Mouse (Mus musculus) stomach, embryonic 14.5 days (tissue): Measurements from ENCODE around the gene Hps1. TPM values are rescaled to one million over a fixed set of nuclear protein-coding genes. Genes with fewer than 3 reads are reported as not detected.
A peak's percentile ranks its signal among the peaks of the same experiment; 100 is the strongest.

ENCODE experiments used
- ATAC-seq: fragments of 200-750 bp; cut with Nextera tagmentation; 2 replicates; pipeline ENCODE4 v1.8.0; 2017; ENCODE audit warnings: low read depth, moderate TSS enrichment; ENCODE audit not compliant: insufficient number of reproducible peaks, insufficient read depth, low FRiP score
- H3K27ac ChIP-seq: fragments of 300-500 bp; sonication (generic); 2 replicates; pipeline ENCODE4 v1.5.1; 2014; ENCODE audit warnings: mild to moderate bottlenecking, low read length, moderate library complexity, mixed read lengths
- H3K27me3 ChIP-seq: fragments of 300-500 bp; sonication (generic); 2 replicates; pipeline ENCODE4 v1.6.1; 2014; ENCODE audit warnings: low read length, control low read depth, mixed read lengths; ENCODE audit not compliant: control insufficient read depth, insufficient read depth
- H3K36me3 ChIP-seq: fragments of 300-500 bp; sonication (generic); 2 replicates; pipeline ENCODE4 v1.6.1; 2014; ENCODE audit warnings: mild to moderate bottlenecking, control low read depth, low read length, moderate library complexity, mixed read lengths; ENCODE audit not compliant: control insufficient read depth, insufficient read depth
- H3K4me1 ChIP-seq: fragments of 300-500 bp; sonication (generic); 2 replicates; pipeline ENCODE4 v1.6.1; 2014; ENCODE audit warnings: low read length, control low read depth, mixed read lengths; ENCODE audit not compliant: control insufficient read depth, insufficient read depth
- H3K4me2 ChIP-seq: fragments of 300-500 bp; sonication (generic); replicated peaks from 2 replicates; pipeline ENCODE4 v1.6.1; 2014; ENCODE audit warnings: low read depth, low read length, control low read depth
- H3K4me3 ChIP-seq: fragments of 300-500 bp; sonication (generic); 2 replicates; pipeline ENCODE4 v1.5.1; 2014; ENCODE audit warnings: low read depth, low read length, control low read depth
- H3K9ac ChIP-seq: fragments of 300-500 bp; sonication (generic); replicated peaks from 2 replicates; pipeline ENCODE4 v1.6.1; 2014; ENCODE audit warnings: low read depth, mild to moderate bottlenecking, control low read depth, low read length, moderate library complexity, mixed read lengths
- H3K9me3 ChIP-seq: fragments of 300-500 bp; sonication (generic); 2 replicates; pipeline ENCODE4 v1.6.1; 2016; ENCODE audit warnings: low read depth, low read length, control low read depth; ENCODE audit not compliant: control insufficient read depth
- WGBS: fragments of 180-500 bp; shearing (Covaris S2); extraction: QIAGEN DNeasy Blood & Tissue Kit; methylation state at CpG from one replicate; pipeline ENCODE4 v1.1.7; 2014; 5-methylcytosine and 5-hydroxymethylcytosine counted together
- polyA plus RNA-seq: library from polyadenylated mRNA; unstranded; fragments of >200 nt; fragmentation: Nextera tagmentation; extraction: Ambion mirVana; gene quantifications from 2 replicates; pipeline ENCODE4 v1.2.1, GENCODE M21; 2014

Gene Hps1
- polyA plus RNA-seq, 1 experiment from 2014 or later = 13.2 TPM

GRCm38 (mm10) chr19:42750196-42750595 lies 29.6 kb downstream of the Hps1 start:
- Histone ChIP-seq H3K4me1 (peaks cover 19% of the 10 kb centered on the region), H3K9ac (no peak overlapping the region), H3K27ac (no peak overlapping the region), H3K4me3 (no peak overlapping the region), H3K36me3 (no peaks in the 10 kb centered on the region), H3K27me3 (no peaks in the 10 kb centered on the region), H3K4me2 (no peak overlapping the region), H3K9me3 (no peaks in the 10 kb centered on the region)
- ATAC-seq = no peak
- WGBS = 51% methylated on average over 11 of the region's 11 CpGs

GRCm38 (mm10) chr19:42746702-42747101 lies 33.1 kb downstream of the Hps1 start:
- no peaks in the 10 kb centered on the region for H3K27me3 ChIP-seq
- ATAC-seq = no peak
- no peaks in the 10 kb centered on the region for H3K9me3 ChIP-seq
- no peak overlapping the region for H3K9ac ChIP-seq
- H3K4me1 ChIP-seq = peaks cover 5% of the 10 kb centered on the region; the same call in 1 of the 2 replicates
- 92% methylated on average over 8 of the region's 8 CpGs for WGBS
- H3K4me2 ChIP-seq = no peak overlapping the region
- H3K4me3 ChIP-seq = no peak overlapping the region
- H3K27ac ChIP-seq = no peak overlapping the region
- H3K36me3 ChIP-seq = no peaks in the 10 kb centered on the region

GRCm38 (mm10) chr19:42745869-42746224 lies 33.9 kb downstream of the Hps1 start:
- Histone ChIP-seq H3K4me3 (no peak overlapping the region), H3K27ac (no peak overlapping the region), H3K4me2 (no peak overlapping the region), H3K36me3 (no peaks in the 10 kb centered on the region), H3K9ac (no peak overlapping the region), H3K4me1 (peaks cover 3% of the 10 kb centered on the region; the same call in 1 of the 2 replicates), H3K9me3 (no peaks in the 10 kb centered on the region), H3K27me3 (no peaks in the 10 kb centered on the region)
- WGBS = 66% methylated on average over 4 of the region's 4 CpGs
- no peak for ATAC-seq

- Histone ChIP-seq H3K27ac (no peak overlapping the region), H3K4me3 (no peak overlapping the region)
- WGBS = 48% methylated on average over 9 of the region's 9 CpGs
These were observed 34.5 kb downstream of the Hps1 start for GRCm38 (mm10) chr19:42745084-42745868.

GRCm38 (mm10) chr19:42744162-42744586 lies 35.6 kb downstream of the Hps1 start:
- H3K4me2 ChIP-seq = no peak overlapping the region
- H3K4me3 ChIP-seq = no peak overlapping the region
- H3K27ac ChIP-seq = no peak overlapping the region
- peak; percentile 42; the same call in 1 of the 2 replicates for ATAC-seq
- H3K4me1 ChIP-seq = peaks cover 3% of the 10 kb centered on the region; the same call in 1 of the 2 replicates
- no peak overlapping the region for H3K9ac ChIP-seq
- H3K9me3 ChIP-seq = no peaks in the 10 kb centered on the region
- H3K36me3 ChIP-seq = no peaks in the 10 kb centered on the region
- WGBS = 15% methylated on average over 4 of the region's 4 CpGs
- H3K27me3 ChIP-seq = no peaks in the 10 kb centered on the region

More at GRCm38 (mm10) chr19:42745084-42745868, 34.5 kb downstream of the Hps1 start:
- ATAC-seq = no peak
- Histone ChIP-seq H3K9ac (no peak overlapping the region), H3K4me2 (no peak overlapping the region), H3K27me3 (no peaks in the 10 kb centered on the region), H3K4me1 (peaks cover 3% of the 10 kb centered on the region; the same call in 1 of the 2 replicates), H3K36me3 (no peaks in the 10 kb centered on the region), H3K9me3 (no peaks in the 10 kb centered on the region)

GRCm38 (mm10) chr19:42743261-42743660 lies 36.5 kb downstream of the Hps1 start:
- WGBS = 82% methylated on average over 16 of the region's 16 CpGs
- no peaks in the 10 kb centered on the region for H3K27me3 ChIP-seq
- H3K9me3 ChIP-seq = no peaks in the 10 kb centered on the region
- no peak for ATAC-seq
- no peak overlapping the region for H3K4me2 ChIP-seq
- H3K4me1 ChIP-seq = peaks cover 3% of the 10 kb centered on the region; the same call in 1 of the 2 replicates
- no peaks in the 10 kb centered on the region for H3K36me3 ChIP-seq
- H3K9ac ChIP-seq = no peak overlapping the region
- H3K27ac ChIP-seq = no peak overlapping the region
- H3K4me3 ChIP-seq = no peak overlapping the region

GRCm38 (mm10) chr19:42741884-42742283 lies 37.9 kb downstream of the Hps1 start:
- H3K9ac ChIP-seq = no peak overlapping the region
- no peaks in the 10 kb centered on the region for H3K27me3 ChIP-seq
- H3K4me1 ChIP-seq = peaks cover 3% of the 10 kb centered on the region; the same call in 1 of the 2 replicates
- H3K9me3 ChIP-seq = no peaks in the 10 kb centered on the region
- H3K4me2 ChIP-seq = no peak overlapping the region
- H3K36me3 ChIP-seq = no peaks in the 10 kb centered on the region
- no peak overlapping the region for H3K27ac ChIP-seq
- ATAC-seq = no peak
- WGBS = 45% methylated on average over 14 of the region's 14 CpGs
- H3K4me3 ChIP-seq = no peak overlapping the region

GRCm38 (mm10) chr19:42740163-42740899 lies 39.4 kb downstream of the Hps1 start:
- WGBS = 79% methylated on average over 8 of the region's 8 CpGs
- no peak overlapping the region for H3K27ac ChIP-seq
- no peak overlapping the region for H3K4me3 ChIP-seq
- no peaks in the 10 kb centered on the region for H3K36me3 ChIP-seq
- no peaks in the 10 kb centered on the region for H3K27me3 ChIP-seq
- H3K4me1 ChIP-seq = no peaks in the 10 kb centered on the region; the same call in 1 of the 2 replicates
- no peak overlapping the region for H3K4me2 ChIP-seq
- H3K9me3 ChIP-seq = no peaks in the 10 kb centered on the region
- ATAC-seq = no peak
- H3K9ac ChIP-seq = no peak overlapping the region
